14 mouse cellular contexts compared by ENCODE assay signal in the genomic region with DNA sequence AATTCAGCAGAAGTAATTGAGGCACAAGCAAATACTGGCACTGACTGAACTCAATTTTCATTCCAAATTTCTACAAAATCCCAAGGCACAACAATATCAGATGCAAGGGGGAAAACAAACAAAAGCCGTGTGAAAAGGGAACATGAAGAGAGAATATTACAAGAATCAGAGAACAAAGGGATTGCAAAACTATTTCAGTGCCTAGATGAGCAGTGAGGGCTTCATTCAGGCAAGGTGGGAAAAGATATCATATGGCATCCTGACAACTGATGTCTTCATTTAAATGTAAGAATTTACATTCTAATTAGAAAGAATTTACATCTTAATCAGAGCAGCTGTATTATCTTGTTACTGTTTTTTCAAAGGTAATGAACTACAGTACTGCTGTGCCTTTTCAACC.
"Had no signal": no experiment of that assay in that cellular context is flagged by ENCODE, and none has a peak within 500 bp of the region (broad histone marks: within the 10 kb centered on the region; RNA-seq: fewer than 3 reads in every experiment).

No protein-coding gene starts in this region.

- H3K4me3 ChIP-seq: limb, embryonic 10.5 days; liver, embryonic 15.5 days; neural tube, embryonic 13.5 days had no signal

- H3K9me3 ChIP-seq: limb, embryonic 10.5 days; liver, embryonic 15.5 days; neural tube, embryonic 13.5 days had no signal

- H3K36me3 ChIP-seq: limb, embryonic 10.5 days; liver, embryonic 15.5 days; neural tube, embryonic 13.5 days had no signal

- ATAC-seq: lung, postnatal 0 days had no signal

- H3K4me2 ChIP-seq: liver, embryonic 11.5 days; liver, embryonic 15.5 days; neural tube, embryonic 13.5 days had no signal

- H3K27me3 ChIP-seq: liver, embryonic 15.5 days; neural tube, embryonic 13.5 days had no signal

- H3K9ac ChIP-seq: liver, embryonic 15.5 days; neural tube, embryonic 13.5 days had no signal

- DNase-seq: kidney, postnatal 10 days; kidney, postnatal 4 days; lung, adult 2 months; lung, postnatal 36 days; retina, postnatal 1 day; right cerebral cortex, postnatal 4 days; spleen, adult 18-20 months; thymus, adult 18-20 months; thymus, postnatal 14 days had no signal

- H3K4me1 ChIP-seq: limb, embryonic 10.5 days; liver, embryonic 15.5 days had no signal

- H3K27ac ChIP-seq: limb, embryonic 10.5 days; liver, embryonic 15.5 days; neural tube, embryonic 13.5 days had no signal
